Mouse (Mus musculus): ENCODE measurements around the gene Mxd1.

Gene Mxd1

GRCm38 (mm10) chr6:86605260-86605659 lies 63.7 kb downstream of the Mxd1 start:
- no peak for DNase-seq (ENCODE audit: low read depth in 1 of 2, low spot score in 2 of 2)

GRCm38 (mm10) chr6:86599951-86600414 lies 69.0 kb downstream of the Mxd1 start:
- DNase-seq (ENCODE audit: low read depth in 1 of 2, low spot score in 2 of 2), result peak in 1 of 2 experiments; percentile 15

GRCm38 (mm10) chr6:86599197-86599596 lies 69.8 kb downstream of the Mxd1 start:
- DNase-seq (ENCODE audit: low read depth in 1 of 2, low spot score in 2 of 2), result peak; percentile 73 to 75

DNA sequence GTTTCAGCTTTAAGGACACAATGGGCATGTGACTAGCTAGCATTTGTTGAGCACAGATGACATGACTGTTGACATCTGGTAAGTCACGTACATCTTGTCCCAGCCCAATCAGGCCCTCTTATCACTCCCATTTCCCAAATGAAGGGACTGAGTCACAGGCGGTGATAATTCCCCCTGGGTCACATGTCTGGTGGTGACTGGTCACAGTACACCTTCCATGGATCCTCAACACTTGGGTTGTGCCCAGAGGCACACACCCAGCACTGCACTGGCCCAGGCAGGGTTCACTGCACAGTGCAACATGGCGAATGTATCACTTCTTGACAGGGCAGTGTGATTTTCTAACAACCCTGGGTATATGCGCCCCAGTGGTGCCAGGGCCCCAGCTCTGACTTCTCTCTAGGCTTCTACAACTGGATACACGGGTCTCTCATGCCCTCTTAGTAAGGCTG lies 70.2 kb downstream of the Mxd1 start:
- no peak for DNase-seq (ENCODE audit: low read depth in 1 of 2, low spot score in 2 of 2)
